Mouse (Mus musculus): ENCODE data around the gene Tnnc1.

The Tnnc1 gene

DNA sequence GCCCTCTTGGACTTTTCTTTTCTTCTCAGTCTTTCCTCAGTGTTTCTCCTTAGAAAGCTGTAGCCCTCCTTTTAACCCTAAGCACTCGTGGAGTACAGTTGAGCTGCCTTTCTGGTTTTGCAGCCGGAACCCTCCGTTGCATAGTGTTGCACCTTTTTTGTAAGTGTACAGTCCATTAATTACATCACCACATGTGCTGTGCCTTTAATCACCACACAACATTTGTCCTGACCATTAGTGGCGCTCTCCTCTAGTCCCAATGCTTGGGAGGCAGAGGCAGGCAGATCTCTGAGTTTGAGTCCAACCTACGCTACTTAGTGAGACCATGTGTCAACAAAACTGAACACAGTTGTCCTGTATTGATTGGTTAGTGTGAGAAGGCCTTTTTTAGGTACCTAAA lies 44.0 kb downstream of the Tnnc1 start:
- no peak for DNase-seq (ENCODE audit: low spot score in 2 of 2)

DNA sequence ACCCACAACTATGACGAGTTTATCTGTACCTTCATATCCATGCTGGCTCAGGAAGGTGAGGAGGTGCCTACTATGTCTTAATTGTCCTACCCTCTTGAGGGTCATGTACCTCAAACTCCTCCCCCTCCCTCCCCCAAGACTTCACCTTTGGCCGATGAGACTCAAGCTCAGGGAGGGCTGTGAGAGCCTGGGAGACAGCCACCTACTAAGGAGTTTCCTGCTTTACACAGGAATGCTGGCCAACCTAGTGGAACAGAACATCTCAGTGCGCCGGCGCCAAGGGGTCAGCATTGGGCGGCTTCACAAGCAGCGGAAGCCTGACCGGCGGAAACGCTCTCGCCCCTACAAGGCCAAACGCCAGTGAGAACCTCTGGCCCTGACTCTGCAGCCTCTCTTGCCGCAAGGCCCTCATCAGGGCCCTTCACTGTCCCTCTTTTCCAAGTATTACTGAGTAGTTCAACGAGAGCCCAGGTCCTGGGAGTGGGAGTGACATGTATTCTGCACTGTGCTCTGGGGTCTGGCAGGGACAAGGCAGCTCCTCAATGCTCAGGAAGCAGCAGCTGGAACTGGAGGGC lies 50.5 kb downstream of the Tnnc1 start:
- DNase-seq (ENCODE audit: low spot score in 2 of 2), result no peak

DNA sequence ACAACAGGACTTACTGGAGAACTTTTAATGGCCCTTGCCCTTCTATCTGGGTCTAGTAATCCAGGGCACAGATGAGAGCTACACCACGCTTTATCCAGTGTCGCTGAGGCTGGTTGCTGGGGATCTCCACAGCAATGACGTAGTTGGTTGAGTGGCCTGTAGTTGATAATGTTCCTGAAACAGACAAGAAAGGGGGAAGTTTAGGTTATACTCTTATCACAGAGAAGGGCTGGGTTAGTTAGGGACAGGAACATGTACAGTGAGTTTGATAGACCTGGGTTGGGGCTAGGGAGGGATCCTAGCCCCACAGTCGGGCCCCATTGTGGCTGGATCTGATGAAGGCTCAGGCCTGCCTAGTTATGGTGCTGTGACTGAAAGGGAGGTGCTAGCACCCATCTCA lies 52.3 kb downstream of the Tnnc1 start:
- DNase-seq (ENCODE audit: low spot score in 2 of 2), result no peak

DNA sequence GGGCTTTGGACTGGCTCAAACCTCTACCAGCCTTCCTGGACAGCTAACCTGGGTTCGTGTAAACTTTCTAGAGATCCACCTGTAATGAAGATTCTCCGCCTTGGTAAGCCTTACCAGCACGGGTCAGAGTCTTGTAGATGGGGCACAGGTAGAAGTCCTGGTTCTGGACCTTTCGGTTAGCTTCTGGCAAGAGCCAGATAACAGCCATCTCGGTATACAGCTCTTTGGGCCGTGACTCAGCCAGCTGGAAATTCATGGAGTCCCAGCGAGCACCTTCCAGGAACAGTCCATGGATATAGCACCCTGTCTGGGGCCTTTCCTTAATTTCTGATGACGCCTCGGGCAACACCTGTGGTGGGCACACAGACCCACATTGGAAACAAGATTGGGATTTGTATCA lies 52.8 kb downstream of the Tnnc1 start:
- no peak for DNase-seq (ENCODE audit: low spot score in 2 of 2)

Measured in frontal cortex, postnatal 10 days (tissue).